Mouse (Mus musculus): ENCODE results near the gene Rere. TPM values are rescaled to one million over a fixed set of nuclear protein-coding genes. Genes with fewer than 3 reads are reported as not detected.

Gene Rere
- polyA plus RNA-seq, 1 experiment from 2014 or later = 41.2 TPM

GRCm38 (mm10) chr4:150333927-150334682 is 52.7 kb downstream of the Rere start:
- ATAC-seq (ENCODE audit: low read depth) = no peak; the same call in 1 of the 2 replicates
- peak overlapping the region; percentile 31 for H3K4me2 ChIP-seq
- WGBS = 26% methylated on average over 4 of the region's 4 CpGs

DNA sequence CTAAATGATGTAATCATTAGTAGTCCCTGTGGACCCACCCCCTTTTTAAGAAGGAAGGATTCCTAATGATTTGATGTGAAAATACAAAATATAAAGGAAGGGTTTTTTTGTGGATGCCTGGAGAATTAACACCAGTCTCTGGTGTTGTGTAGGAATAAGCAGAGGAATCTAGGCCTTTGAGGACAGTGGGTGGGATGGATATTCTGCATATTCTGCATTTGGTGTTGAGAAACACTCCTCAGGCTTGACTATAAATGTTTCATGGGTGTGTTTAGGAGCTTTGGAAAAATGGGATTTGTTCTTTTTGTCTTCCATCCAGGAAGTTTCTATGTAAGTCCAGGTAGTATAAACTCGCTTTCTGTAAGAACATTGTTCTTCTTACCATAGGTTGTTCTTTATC is 55.8 kb downstream of the Rere start:
- Histone ChIP-seq H3K9ac (no peak overlapping the region), H3K27ac (replicated peaks) (no peak overlapping the region)
- 86% methylated on average over 1 of the region's 1 CpGs for WGBS

More at GRCm38 (mm10) chr4:150333927-150334682, 52.7 kb downstream of the Rere start:
- H3K9me3 ChIP-seq = no peaks in the 10 kb centered on the region
- H3K4me1 ChIP-seq (replicated peaks) = peaks cover 65% of the 10 kb centered on the region
- H3K4me3 ChIP-seq = no peak overlapping the region
- peak overlapping the region; percentile 90 for H3K27ac ChIP-seq (replicated peaks)
- no peaks in the 10 kb centered on the region for H3K27me3 ChIP-seq
- no peak overlapping the region for H3K9ac ChIP-seq
- H3K36me3 ChIP-seq = no peaks in the 10 kb centered on the region

DNA sequence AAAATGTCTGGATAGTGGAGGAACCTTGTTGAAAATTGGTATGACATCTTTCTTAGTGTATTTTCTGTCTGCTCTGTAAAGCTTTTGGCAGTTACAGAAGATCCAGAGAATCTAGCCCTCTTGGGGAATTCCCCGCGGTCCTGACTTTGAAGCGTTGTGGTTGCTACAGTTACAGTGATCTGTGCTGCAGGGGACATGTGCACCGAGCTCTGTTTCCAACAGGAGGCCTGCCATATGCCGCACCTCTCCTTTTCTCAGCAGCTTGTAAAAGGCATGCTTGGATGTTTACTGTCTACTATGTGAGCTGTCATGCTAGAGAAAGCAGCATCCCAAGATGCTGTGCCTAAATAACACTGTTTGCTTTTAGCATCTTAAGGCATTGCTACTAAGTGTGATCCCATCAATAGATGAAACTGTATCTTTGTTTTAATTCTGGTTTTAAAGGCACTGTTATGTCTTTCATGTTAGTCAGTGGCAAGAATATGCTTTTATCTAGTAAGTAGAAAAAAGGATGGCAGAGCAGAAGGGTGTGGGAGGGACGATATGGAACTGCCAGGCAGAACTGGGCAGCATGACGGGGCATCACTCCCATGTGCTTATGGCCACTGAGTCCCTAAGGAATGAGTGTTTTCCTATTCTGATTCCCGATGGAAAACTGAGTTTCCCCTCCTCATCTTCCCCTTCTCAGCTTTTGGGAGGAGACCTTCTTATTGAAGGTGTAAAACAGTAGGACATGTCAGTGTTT is 57.6 kb downstream of the Rere start:
- Histone ChIP-seq H3K36me3 (no peaks in the 10 kb centered on the region), H3K4me1 (replicated peaks) (peaks cover 74% of the 10 kb centered on the region), H3K9me3 (no peaks in the 10 kb centered on the region), H3K27me3 (no peaks in the 10 kb centered on the region), H3K9ac (no peak overlapping the region), H3K27ac (replicated peaks) (peak overlapping the region; percentile 34), H3K4me2 (no peak overlapping the region), H3K4me3 (no peak overlapping the region)
- WGBS = 37% methylated on average over 8 of the region's 8 CpGs
- peak; percentile 70 for ATAC-seq (ENCODE audit: low read depth)

More for the DNA sequence above, 55.8 kb downstream of the Rere start:
- Histone ChIP-seq H3K4me2 (no peak overlapping the region), H3K9me3 (no peaks in the 10 kb centered on the region), H3K36me3 (no peaks in the 10 kb centered on the region), H3K4me1 (replicated peaks) (peaks cover 72% of the 10 kb centered on the region), H3K4me3 (no peak overlapping the region), H3K27me3 (no peaks in the 10 kb centered on the region)
- no peak for ATAC-seq (ENCODE audit: low read depth)

DNA sequence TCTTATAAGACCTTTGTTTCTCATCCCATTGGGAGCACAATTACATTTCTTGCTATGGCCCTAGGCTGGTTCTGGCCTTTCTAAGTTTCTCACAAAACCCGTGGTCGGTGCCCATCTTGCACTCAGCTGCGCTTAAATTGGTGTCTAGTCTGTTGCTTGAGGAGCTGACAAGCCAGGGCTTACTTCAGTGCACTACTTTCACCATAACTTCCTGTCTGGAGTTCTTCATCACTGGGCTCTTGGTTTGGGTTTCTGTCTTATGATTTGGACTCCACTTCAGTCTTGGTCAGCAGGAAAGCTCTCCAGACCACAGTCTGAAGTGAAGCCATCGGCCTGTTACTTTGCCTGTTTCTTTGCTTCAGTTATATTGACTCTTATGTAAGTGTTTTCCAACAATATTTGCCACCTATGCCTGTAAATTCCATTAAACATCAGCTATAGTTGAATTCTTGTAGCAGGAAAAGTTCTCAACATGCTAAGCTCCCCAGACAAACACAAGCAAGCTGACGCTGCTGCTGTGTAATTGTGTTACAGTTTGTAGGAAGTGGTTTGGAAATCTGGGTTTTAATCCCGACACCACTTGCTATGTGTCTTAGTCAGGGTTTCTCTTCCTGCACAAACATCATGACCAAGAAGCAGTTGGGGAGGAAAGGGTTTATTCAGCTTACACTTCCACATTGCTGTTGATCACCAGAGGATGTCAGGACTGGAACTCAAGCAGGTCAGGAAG is 59.5 kb downstream of the Rere start:
- Histone ChIP-seq H3K36me3 (no peaks in the 10 kb centered on the region), H3K27ac (replicated peaks) (no peak overlapping the region), H3K4me2 (no peak overlapping the region), H3K4me3 (no peak overlapping the region), H3K27me3 (no peaks in the 10 kb centered on the region), H3K9ac (no peak overlapping the region), H3K4me1 (replicated peaks) (peaks cover 70% of the 10 kb centered on the region), H3K9me3 (no peaks in the 10 kb centered on the region)
- no peak for ATAC-seq (ENCODE audit: low read depth)
- WGBS = 93% methylated on average over 6 of the region's 6 CpGs

DNA sequence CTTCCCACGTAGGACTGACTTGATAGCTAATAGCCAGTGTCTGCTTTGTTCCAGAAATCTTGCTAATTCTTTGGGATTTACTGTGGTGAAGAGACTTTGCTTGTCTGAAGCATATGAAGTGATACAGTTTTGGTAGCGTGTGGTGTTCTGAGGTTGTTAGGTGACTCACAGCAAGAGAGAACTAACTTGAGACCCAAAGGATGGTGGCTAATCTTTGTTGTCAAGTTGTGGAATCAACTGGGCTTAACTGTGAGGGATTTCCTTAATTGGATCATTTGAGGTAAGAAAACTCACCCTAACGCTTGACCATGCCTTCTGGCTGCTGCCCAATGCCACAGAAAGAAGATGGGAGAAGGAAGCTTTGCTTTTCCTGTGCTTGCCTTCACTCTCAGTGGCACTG is 63.1 kb downstream of the Rere start:
- Histone ChIP-seq H3K27ac (replicated peaks) (no peak overlapping the region), H3K9ac (no peak overlapping the region), H3K9me3 (no peaks in the 10 kb centered on the region), H3K36me3 (no peaks in the 10 kb centered on the region), H3K27me3 (no peaks in the 10 kb centered on the region), H3K4me3 (no peak overlapping the region), H3K4me2 (no peak overlapping the region), H3K4me1 (replicated peaks) (peaks cover 72% of the 10 kb centered on the region)
- ATAC-seq (ENCODE audit: low read depth) = no peak
- 78% methylated on average over 3 of the region's 3 CpGs for WGBS

GRCm38 (mm10) chr4:150346651-150347386 is 65.4 kb downstream of the Rere start:
- no peaks in the 10 kb centered on the region for H3K36me3 ChIP-seq
- no peak overlapping the region for H3K4me2 ChIP-seq
- H3K9ac ChIP-seq = no peak overlapping the region
- H3K4me1 ChIP-seq (replicated peaks) = peaks cover 71% of the 10 kb centered on the region
- ATAC-seq (ENCODE audit: low read depth) = peak; percentile 75
- peak overlapping the region; percentile 53 for H3K27ac ChIP-seq (replicated peaks)
- H3K9me3 ChIP-seq = no peaks in the 10 kb centered on the region
- 9% methylated on average over 4 of the region's 4 CpGs for WGBS
- H3K4me3 ChIP-seq = no peak overlapping the region
- no peaks in the 10 kb centered on the region for H3K27me3 ChIP-seq

DNA sequence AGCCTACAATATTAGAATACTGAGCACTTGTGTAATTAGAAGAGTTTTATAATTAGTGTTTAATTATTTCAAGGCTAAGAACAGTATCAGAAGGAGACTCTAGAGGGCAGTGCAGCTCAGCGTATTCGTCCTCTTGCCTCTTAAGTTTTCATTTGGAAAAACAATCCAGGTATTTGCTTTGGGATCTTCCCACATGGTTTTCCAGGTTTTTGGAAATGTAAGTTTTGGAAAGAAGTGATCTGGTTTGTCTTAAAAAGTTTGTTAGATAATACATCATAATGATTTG is 65.9 kb downstream of the Rere start:
- H3K9me3 ChIP-seq = no peaks in the 10 kb centered on the region
- H3K27ac ChIP-seq (replicated peaks) = no peak overlapping the region
- ATAC-seq (ENCODE audit: low read depth) = no peak
- no peak overlapping the region for H3K4me3 ChIP-seq
- H3K27me3 ChIP-seq = no peaks in the 10 kb centered on the region
- no peak overlapping the region for H3K9ac ChIP-seq
- WGBS = 20% methylated on average over 2 of the region's 2 CpGs
- H3K36me3 ChIP-seq = no peaks in the 10 kb centered on the region
- H3K4me1 ChIP-seq (replicated peaks) = peaks cover 73% of the 10 kb centered on the region
- H3K4me2 ChIP-seq = no peak overlapping the region

GRCm38 (mm10) chr4:150349680-150350101 is 68.2 kb downstream of the Rere start:
- no peak for ATAC-seq (ENCODE audit: low read depth)
- Histone ChIP-seq H3K4me2 (no peak overlapping the region), H3K4me1 (replicated peaks) (peaks cover 54% of the 10 kb centered on the region), H3K9ac (no peak overlapping the region), H3K36me3 (no peaks in the 10 kb centered on the region), H3K27ac (replicated peaks) (no peak overlapping the region), H3K9me3 (no peaks in the 10 kb centered on the region), H3K4me3 (no peak overlapping the region), H3K27me3 (no peaks in the 10 kb centered on the region)
- WGBS = 60% methylated on average over 6 of the region's 6 CpGs

DNA sequence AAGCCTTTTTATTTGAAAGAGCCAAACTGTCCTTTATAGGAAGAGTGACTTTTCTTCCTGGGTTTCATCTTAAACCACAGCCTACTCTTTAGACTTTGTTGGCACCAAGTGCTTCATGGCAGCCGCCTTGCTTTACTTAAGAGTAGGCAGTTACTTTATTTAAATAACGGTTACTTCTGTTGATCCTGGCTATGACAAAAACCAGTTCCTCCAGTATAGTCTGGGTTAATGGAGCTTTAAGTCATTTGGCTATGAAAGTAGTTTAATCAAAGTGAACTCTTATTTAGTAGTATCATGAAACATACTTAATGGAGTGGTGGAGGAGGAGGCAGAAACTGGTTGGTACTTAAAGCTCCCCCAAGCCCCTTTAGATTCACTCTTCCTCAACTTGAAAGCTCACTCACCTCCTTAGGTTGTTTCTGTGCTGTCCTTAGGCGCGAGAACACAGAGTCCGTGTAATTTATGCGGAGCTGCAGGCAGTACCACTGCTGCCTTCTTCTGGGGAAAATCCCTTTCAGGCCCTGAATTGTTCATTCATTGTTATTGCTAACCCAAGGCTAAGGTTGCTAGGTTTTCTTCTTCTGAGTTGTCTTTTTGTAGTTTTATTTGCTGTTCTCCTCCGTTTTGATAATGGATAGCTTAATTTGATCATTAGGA is 70.1 kb downstream of the Rere start:
- Histone ChIP-seq H3K27ac (replicated peaks) (no peak overlapping the region), H3K9me3 (no peaks in the 10 kb centered on the region), H3K4me1 (replicated peaks) (peaks cover 48% of the 10 kb centered on the region), H3K36me3 (no peaks in the 10 kb centered on the region), H3K9ac (no peak overlapping the region), H3K27me3 (no peaks in the 10 kb centered on the region), H3K4me3 (no peak overlapping the region), H3K4me2 (no peak overlapping the region)
- ATAC-seq (ENCODE audit: low read depth) = no peak
- 22% methylated on average over 7 of the region's 7 CpGs for WGBS

DNA sequence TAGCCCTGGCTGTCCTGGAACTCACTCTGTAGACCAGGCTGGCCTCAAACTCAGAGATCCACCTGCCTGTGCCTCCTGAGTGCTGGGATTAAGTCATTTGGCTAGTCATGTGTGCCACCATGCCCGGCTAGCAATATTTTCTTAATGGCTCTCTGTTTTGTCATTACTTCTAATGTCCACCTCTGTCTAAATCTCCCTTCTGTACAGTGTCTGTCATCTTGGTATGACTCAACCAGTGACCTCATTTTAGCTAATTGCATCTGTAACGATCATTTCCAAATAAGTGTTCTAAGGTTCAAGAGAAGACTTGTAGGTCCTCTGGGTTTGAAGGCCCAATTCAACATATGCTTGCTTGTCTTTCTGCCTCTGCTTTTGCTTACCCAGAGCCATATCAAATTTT is 71.3 kb downstream of the Rere start:
- Histone ChIP-seq H3K27ac (replicated peaks) (no peak overlapping the region), H3K4me2 (no peak overlapping the region), H3K9ac (no peak overlapping the region), H3K4me1 (replicated peaks) (peaks cover 39% of the 10 kb centered on the region), H3K4me3 (no peak overlapping the region), H3K27me3 (no peaks in the 10 kb centered on the region), H3K36me3 (no peaks in the 10 kb centered on the region), H3K9me3 (no peaks in the 10 kb centered on the region)
- ATAC-seq (ENCODE audit: low read depth) = no peak
- 83% methylated on average over 2 of the region's 2 CpGs for WGBS

DNA sequence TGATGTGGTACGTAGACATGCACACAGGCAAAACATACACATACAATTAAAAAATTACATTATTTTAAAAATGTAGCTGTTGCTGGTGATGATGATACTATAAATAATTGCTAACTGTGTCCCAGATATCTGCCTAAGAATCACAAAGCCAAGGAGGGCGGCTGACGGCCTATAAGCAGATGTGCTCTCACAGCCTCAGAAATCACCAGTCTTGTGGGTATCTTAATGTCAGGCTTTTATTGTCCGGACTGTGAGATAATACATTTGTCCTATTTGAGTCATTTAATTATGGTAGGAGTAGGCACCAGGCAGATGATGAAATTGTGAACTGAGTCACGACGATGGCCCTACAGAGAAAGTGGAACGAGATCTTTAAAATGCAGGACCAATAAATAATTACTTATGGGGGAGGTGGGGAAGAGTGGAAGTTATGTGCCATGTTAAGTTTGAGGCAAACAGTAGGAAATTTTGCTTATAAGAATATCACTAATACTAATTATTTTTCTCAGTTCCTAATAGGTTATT is 72.0 kb downstream of the Rere start:
- ATAC-seq (ENCODE audit: low read depth) = no peak
- Histone ChIP-seq H3K4me2 (no peak overlapping the region), H3K36me3 (no peaks in the 10 kb centered on the region), H3K9me3 (no peaks in the 10 kb centered on the region), H3K27me3 (no peaks in the 10 kb centered on the region), H3K27ac (replicated peaks) (no peak overlapping the region), H3K9ac (no peak overlapping the region), H3K4me3 (no peak overlapping the region), H3K4me1 (replicated peaks) (peaks cover 32% of the 10 kb centered on the region)
- 77% methylated on average over 7 of the region's 7 CpGs for WGBS
